Mouse (Mus musculus) bone marrow macrophage, adult 2 months (primary cell): ENCODE results near the gene Gm10306.

Experiments
- CTCF ChIP-seq: IDR thresholded peaks from 2 replicates; pipeline ENCODE4 v1.5.1; 2012; ENCODE audit warnings: low read depth, mild to moderate bottlenecking, low read length, moderate library complexity
- POLR2A ChIP-seq: IDR thresholded peaks from 2 replicates; pipeline ENCODE4 v1.6.1; 2012; ENCODE audit warnings: mild to moderate bottlenecking, low read depth, low read length, borderline replicate concordance

GRCm38 (mm10) chr4:94604452-94605019, 48.2 kb downstream of the Gm10306 start:
- TF ChIP-seq POLR2A (no peak), CTCF (no peak)
